Comparison of ENCODE assay signal across 11 mouse cellular contexts in genomic region chrX:6171718-6172117, GRCm38 (mm10). TPM values are rescaled to one million over a fixed set of nuclear protein-coding genes. Genes with fewer than 3 reads are reported as not detected.
DNase-seq lines count a peak whose midpoint lies in the region; ATAC-seq lines count a peak whose summit lies in the region.
"Had no signal": no experiment of that assay in that cellular context is flagged by ENCODE, and none has a peak within 500 bp of the region (broad histone marks: within the 10 kb centered on the region; RNA-seq: fewer than 3 reads in every experiment).

No protein-coding gene starts in this region.

- H3K4me1 ChIP-seq in heart, embryonic 13.5 days, result no peaks in the 10 kb centered on the region
- H3K4me1 ChIP-seq in forebrain, embryonic 15.5 days, result peaks cover 3% of the 10 kb centered on the region; the same call in 1 of the 2 replicates
- H3K4me1 ChIP-seq in midbrain, embryonic 10.5 days, result no peaks in the 10 kb centered on the region
- H3K4me1 ChIP-seq: liver, embryonic 15.5 days had no signal

- ATAC-seq in heart, embryonic 13.5 days (ENCODE audit: extremely low read depth, insufficient number of reproducible peaks, low FRiP score, low TSS enrichment), result no peak
- no peak for ATAC-seq in forebrain, embryonic 15.5 days (replicated peaks)
- ATAC-seq in megakaryocyte, adult 5-6 weeks (ENCODE audit: poor library complexity, severe bottlenecking), result no peak

- H3K27me3 ChIP-seq in heart, embryonic 13.5 days (replicated peaks), result no peaks in the 10 kb centered on the region
- no peaks in the 10 kb centered on the region for H3K27me3 ChIP-seq in forebrain, embryonic 15.5 days
- no peaks in the 10 kb centered on the region for H3K27me3 ChIP-seq in midbrain, embryonic 10.5 days (ENCODE audit: low read depth, poor library complexity, severe bottlenecking)

- H3K36me3 ChIP-seq in heart, embryonic 13.5 days, result no peaks in the 10 kb centered on the region
- H3K36me3 ChIP-seq in forebrain, embryonic 15.5 days, result no peaks in the 10 kb centered on the region
- H3K36me3 ChIP-seq in midbrain, embryonic 10.5 days, result no peaks in the 10 kb centered on the region
- H3K36me3 ChIP-seq: G1E; liver, embryonic 15.5 days had no signal

- intact Hi-C loops in heart, postnatal 36 days (cut with DNase I), result no loop called here

- H3K27ac ChIP-seq in heart, embryonic 13.5 days (replicated peaks), result no peak overlapping the region
- H3K27ac ChIP-seq in forebrain, embryonic 15.5 days (replicated peaks), result peak overlapping the region; percentile 37; the same call in 1 of the 2 replicates
- H3K27ac ChIP-seq in midbrain, embryonic 10.5 days (replicated peaks), result no peak overlapping the region
- H3K27ac ChIP-seq: liver, embryonic 15.5 days had no signal

- H3K9me3 ChIP-seq in heart, embryonic 13.5 days, result no peaks in the 10 kb centered on the region
- H3K9me3 ChIP-seq in forebrain, embryonic 15.5 days, result no peaks in the 10 kb centered on the region
- H3K9me3 ChIP-seq in midbrain, embryonic 10.5 days (replicated peaks), result no peaks in the 10 kb centered on the region
- H3K9me3 ChIP-seq: G1E; liver, embryonic 15.5 days had no signal

- peak overlapping the region; percentile 44 for H3K4me3 ChIP-seq in heart, embryonic 13.5 days
- H3K4me3 ChIP-seq in forebrain, embryonic 15.5 days, result peak overlapping the region; percentile 40
- peak overlapping the region; percentile 47 for H3K4me3 ChIP-seq in midbrain, embryonic 10.5 days
- H3K4me3 ChIP-seq: liver, embryonic 15.5 days had no signal

- peak overlapping the region; percentile 64 for H3K4me2 ChIP-seq in heart, embryonic 13.5 days
- H3K4me2 ChIP-seq in forebrain, embryonic 15.5 days (replicated peaks), result peak overlapping the region; percentile 34
- H3K4me2 ChIP-seq: liver, embryonic 15.5 days had no signal

- no peak overlapping the region for H3K9ac ChIP-seq in heart, embryonic 13.5 days
- H3K9ac ChIP-seq in forebrain, embryonic 15.5 days (replicated peaks), result peak overlapping the region; percentile 40
- H3K9ac ChIP-seq: liver, embryonic 15.5 days had no signal

- DNase-seq in heart, postnatal 36 days, result no peak
- DNase-seq in brain, adult 2 months (ENCODE audit: low read depth, low spot score), result peak; percentile 38
- DNase-seq in midbrain, embryonic 10.5 days (ENCODE audit: low spot score), result no peak
- DNase-seq in adrenal gland, postnatal 10 days, result no peak
- DNase-seq in kidney, postnatal 10 days, result no peak
- DNase-seq: thymus, adult 18-20 months had no signal

- WGBS in heart, embryonic 13.5 days, result 16% methylated on average over 9 of the region's 12 CpGs
- WGBS in forebrain, embryonic 15.5 days, result 25% methylated on average over 11 of the region's 12 CpGs
- WGBS in midbrain, embryonic 10.5 days, result 23% methylated on average over 12 of the region's 12 CpGs

RNA-seq across cellular contexts. Expression of gene Nudt10, which starts 1.1 kb away (rescaled TPM):
- 3.6 and 4.0 TPM in 2 replicates for polyA plus RNA-seq in heart, embryonic 13.5 days (2015; fragmentation: Nextera tagmentation; extraction: Ambion mirVana)
- under 1 TPM; 0.41 to 0.64 TPM for total RNA-seq in heart, postnatal 36 days (2021)
- 54.6 and 62.6 TPM in 2 replicates for polyA plus RNA-seq in forebrain, embryonic 15.5 days (2015; fragmentation: Nextera tagmentation; extraction: Ambion mirVana)
- polyA plus RNA-seq in midbrain, embryonic 10.5 days (2016; fragmentation: Nextera tagmentation; extraction: Ambion mirVana), result 14.4 and 17.8 TPM in 2 replicates
- total RNA-seq in adrenal gland, postnatal 10 days (2021), result 1 to 10 TPM; 5.0 to 6.8 TPM
- not detected in 2 replicates for total RNA-seq in megakaryocyte, adult 5-6 weeks (2015)
- not detected in 2 replicates for total RNA-seq in megakaryocyte, adult 5-6 weeks (2017)
- total RNA-seq: G1E had no signal
- polyA plus RNA-seq: G1E had no signal
